Mouse (Mus musculus) liver, embryonic 15.5 days (tissue): ENCODE measurements around the gene Hist2h2ac. TPM values are rescaled to one million over a fixed set of nuclear protein-coding genes. Genes with fewer than 3 reads are reported as not detected.
A peak's percentile ranks its signal among the peaks of the same experiment; 100 is the strongest.

Experiments
- ATAC-seq: fragments of 200-750 bp; cut with Nextera tagmentation; 2 replicates; pipeline ENCODE4 v1.8.0; 2017; ENCODE audit warnings: moderate number of reproducible peaks, mild to moderate bottlenecking, moderate library complexity; ENCODE audit not compliant: insufficient read depth
- H3K27ac ChIP-seq: fragments of 300-500 bp; sonication (generic); replicated peaks from 2 replicates; pipeline ENCODE4 v1.5.1; 2015; ENCODE audit warnings: mild to moderate bottlenecking, inconsistent platforms
- H3K27me3 ChIP-seq: fragments of 300-500 bp; sonication (generic); 2 replicates; pipeline ENCODE4 v1.6.1; 2015; ENCODE audit warnings: mild to moderate bottlenecking, inconsistent platforms
- H3K36me3 ChIP-seq: fragments of 300-500 bp; sonication (generic); replicated peaks from 2 replicates; pipeline ENCODE4 v1.6.1; 2015; ENCODE audit warnings: moderate library complexity, mild to moderate bottlenecking, inconsistent platforms
- H3K4me1 ChIP-seq: fragments of 300-500 bp; sonication (generic); replicated peaks from 2 replicates; pipeline ENCODE4 v1.6.1; 2015; ENCODE audit warnings: inconsistent platforms
- H3K4me2 ChIP-seq: fragments of 300-500 bp; sonication (generic); 2 replicates; pipeline ENCODE4 v1.6.1; 2015; ENCODE audit warnings: moderate library complexity, mild to moderate bottlenecking, inconsistent platforms
- H3K4me3 ChIP-seq: fragments of 300-500 bp; sonication (generic); replicated peaks from 2 replicates; pipeline ENCODE4 v1.5.1; 2015; ENCODE audit warnings: mild to moderate bottlenecking, inconsistent platforms
- H3K9ac ChIP-seq: fragments of 300-500 bp; sonication (generic); 2 replicates; pipeline ENCODE4 v1.6.1; 2015; ENCODE audit warnings: moderate library complexity, mild to moderate bottlenecking, inconsistent platforms
- H3K9me3 ChIP-seq: fragments of 300-500 bp; sonication (generic); replicated peaks from 2 replicates; pipeline ENCODE4 v1.6.1; 2016; ENCODE audit warnings: inconsistent platforms
- WGBS: fragments of 180-500 bp; shearing (Covaris S2); methylation state at CpG from one replicate; pipeline ENCODE4 v1.1.7; 2015; ENCODE audit warnings: mixed read lengths; ENCODE audit not compliant: insufficient replicate concordance; 5-methylcytosine and 5-hydroxymethylcytosine counted together
- polyA plus RNA-seq: library from polyadenylated mRNA; unstranded; fragments of >200 nt; fragmentation: Nextera tagmentation; extraction: Ambion mirVana; gene quantifications from 2 replicates; pipeline ENCODE4 v1.2.1, GENCODE M21; 2015

Gene Hist2h2ac
- polyA plus RNA-seq, 1 experiment from 2014 or later: 18.0 TPM

- Histone ChIP-seq H3K9me3 (no peaks in the 10 kb centered on the region), H3K4me1 (peaks cover 47% of the 10 kb centered on the region)
These were observed 41.7 kb upstream of the Hist2h2ac start for GRCm38 (mm10) chr3:96262216-96262875.

GRCm38 (mm10) chr3:96261623-96262022, 40.9 kb upstream of the Hist2h2ac start:
- peak overlapping the region; percentile 80 for H3K4me2 ChIP-seq
- peaks cover 46% of the 10 kb centered on the region for H3K4me1 ChIP-seq
- peak overlapping the region; percentile 100 for H3K27ac ChIP-seq
- H3K4me3 ChIP-seq: peak overlapping the region; percentile 64
- no peaks in the 10 kb centered on the region for H3K36me3 ChIP-seq
- no peaks in the 10 kb centered on the region for H3K9me3 ChIP-seq
- no peaks in the 10 kb centered on the region for H3K27me3 ChIP-seq
- ATAC-seq: no peak
- H3K9ac ChIP-seq: peak overlapping the region; percentile 70
- WGBS: 55% methylated on average over 3 of the region's 3 CpGs

More at GRCm38 (mm10) chr3:96262216-96262875, 41.7 kb upstream of the Hist2h2ac start:
- no peaks in the 10 kb centered on the region for H3K36me3 ChIP-seq
- under 1% methylated on average over 19 of the region's 19 CpGs for WGBS
- H3K4me3 ChIP-seq: peak overlapping the region; percentile 64
- H3K27me3 ChIP-seq: no peaks in the 10 kb centered on the region
- H3K27ac ChIP-seq: peak overlapping the region; percentile 100
- peak; percentile 71 for ATAC-seq
- H3K9ac ChIP-seq: peak overlapping the region; percentile 70
- peak overlapping the region; percentile 80 for H3K4me2 ChIP-seq

- H3K36me3 ChIP-seq: no peaks in the 10 kb centered on the region
- no peak overlapping the region for H3K27ac ChIP-seq
- H3K4me1 ChIP-seq: peaks cover 47% of the 10 kb centered on the region
- no peak overlapping the region for H3K4me3 ChIP-seq
- no peaks in the 10 kb centered on the region for H3K9me3 ChIP-seq
- no peak for ATAC-seq
- H3K4me2 ChIP-seq: no peak overlapping the region
- no peak overlapping the region for H3K9ac ChIP-seq
- WGBS: 70% methylated on average over 5 of the region's 5 CpGs
- no peaks in the 10 kb centered on the region for H3K27me3 ChIP-seq
These were observed 39.5 kb upstream of the Hist2h2ac start for GRCm38 (mm10) chr3:96260220-96260619.

- Histone ChIP-seq H3K9me3 (no peaks in the 10 kb centered on the region), H3K27ac (no peak overlapping the region; the same call in 1 of the 2 replicates), H3K36me3 (no peaks in the 10 kb centered on the region), H3K27me3 (no peaks in the 10 kb centered on the region), H3K4me2 (no peak overlapping the region), H3K9ac (no peak overlapping the region), H3K4me1 (peaks cover 54% of the 10 kb centered on the region), H3K4me3 (no peak overlapping the region)
- ATAC-seq: no peak
- WGBS: 66% methylated on average over 3 of the region's 3 CpGs
These were observed 36.5 kb upstream of the Hist2h2ac start for GRCm38 (mm10) chr3:96257190-96257589.

- H3K9me3 ChIP-seq: no peaks in the 10 kb centered on the region
- H3K36me3 ChIP-seq: no peaks in the 10 kb centered on the region
- no peak for ATAC-seq
- H3K4me1 ChIP-seq: peaks cover 49% of the 10 kb centered on the region
- 53% methylated on average over 5 of the region's 5 CpGs for WGBS
- H3K4me2 ChIP-seq: no peak overlapping the region
- no peak overlapping the region for H3K9ac ChIP-seq
- H3K27ac ChIP-seq: no peak overlapping the region
- H3K27me3 ChIP-seq: no peaks in the 10 kb centered on the region
- H3K4me3 ChIP-seq: no peak overlapping the region
These were observed 35.4 kb upstream of the Hist2h2ac start for GRCm38 (mm10) chr3:96255926-96256593.

GRCm38 (mm10) chr3:96254683-96255355, 34.1 kb upstream of the Hist2h2ac start:
- peak overlapping the region; percentile 76 for H3K27ac ChIP-seq
- H3K36me3 ChIP-seq: no peaks in the 10 kb centered on the region
- WGBS: 14% methylated on average over 10 of the region's 10 CpGs
- H3K4me1 ChIP-seq: peaks cover 61% of the 10 kb centered on the region
- peak overlapping the region; percentile 18; the same call in 1 of the 2 replicates for H3K4me3 ChIP-seq
- no peaks in the 10 kb centered on the region for H3K9me3 ChIP-seq
- peak; percentile 85 for ATAC-seq
- H3K27me3 ChIP-seq: no peaks in the 10 kb centered on the region
- H3K4me2 ChIP-seq: peak overlapping the region; percentile 54
- H3K9ac ChIP-seq: peak overlapping the region; percentile 36

GRCm38 (mm10) chr3:96251787-96252186, 31.1 kb upstream of the Hist2h2ac start:
- no peak for ATAC-seq
- 75% methylated on average over 3 of the region's 3 CpGs for WGBS
- Histone ChIP-seq H3K9ac (no peak overlapping the region), H3K27ac (no peak overlapping the region), H3K4me1 (peaks cover 73% of the 10 kb centered on the region), H3K9me3 (no peaks in the 10 kb centered on the region), H3K27me3 (no peaks in the 10 kb centered on the region), H3K4me2 (no peak overlapping the region), H3K36me3 (no peaks in the 10 kb centered on the region), H3K4me3 (no peak overlapping the region)

GRCm38 (mm10) chr3:96250890-96251289, 30.2 kb upstream of the Hist2h2ac start:
- Histone ChIP-seq H3K9me3 (no peaks in the 10 kb centered on the region), H3K9ac (peak overlapping the region; percentile 37; the same call in 1 of the 2 replicates), H3K27me3 (no peaks in the 10 kb centered on the region), H3K4me2 (peak overlapping the region; percentile 38), H3K27ac (peak overlapping the region; percentile 96), H3K4me1 (peaks cover 67% of the 10 kb centered on the region), H3K36me3 (no peaks in the 10 kb centered on the region), H3K4me3 (peak overlapping the region; percentile 8; the same call in 1 of the 2 replicates)
- no peak for ATAC-seq
- WGBS: 57% methylated on average over 3 of the region's 3 CpGs

- Histone ChIP-seq H3K4me1 (peaks cover 57% of the 10 kb centered on the region), H3K9me3 (no peaks in the 10 kb centered on the region), H3K4me2 (peak overlapping the region; percentile 62), H3K4me3 (peak overlapping the region; percentile 63), H3K27ac (peak overlapping the region; percentile 96), H3K9ac (peak overlapping the region; percentile 69), H3K36me3 (no peaks in the 10 kb centered on the region), H3K27me3 (no peaks in the 10 kb centered on the region)
- no peak for ATAC-seq
- WGBS: 57% methylated on average over 4 of the region's 4 CpGs
These were observed 28.3 kb upstream of the Hist2h2ac start for GRCm38 (mm10) chr3:96249034-96249345.

GRCm38 (mm10) chr3:96248141-96249033, 27.7 kb upstream of the Hist2h2ac start:
- WGBS: 41% methylated on average over 6 of the region's 6 CpGs
- no peaks in the 10 kb centered on the region for H3K27me3 ChIP-seq
- H3K27ac ChIP-seq: peak overlapping the region; percentile 96
- peak overlapping the region; percentile 62 for H3K4me2 ChIP-seq
- H3K9ac ChIP-seq: peak overlapping the region; percentile 69
- H3K4me1 ChIP-seq: peaks cover 57% of the 10 kb centered on the region
- ATAC-seq: no peak
- peak overlapping the region; percentile 63 for H3K4me3 ChIP-seq
- H3K36me3 ChIP-seq: no peaks in the 10 kb centered on the region
- H3K9me3 ChIP-seq: no peaks in the 10 kb centered on the region
